Mouse (Mus musculus) adrenal gland, adult 18-20 months (tissue): Measurements from ENCODE around the gene Pde4d. TPM values are rescaled to one million over a fixed set of nuclear protein-coding genes. Genes with fewer than 3 reads are reported as not detected.

Source experiments
- DNase-seq, 2 experiments: peaks; one replicate each; pipeline ENCODE4 v3.0.0; 2021 to 2022; ENCODE audit warnings: low spot score in 2 of 2
- total RNA-seq, 2 experiments: library from RNA; stranded (reverse); gene quantifications; 1 replicate in 1 of 2; 2 replicates in 1 of 2; pipeline ENCODE4 v1.2.3; 2021

Gene Pde4d
- total RNA-seq, 2 experiments from 2014 or later: 48.5 to 81.6 TPM

GRCm38 (mm10) chr13:108554901-108555300, 105.2 kb downstream of the Pde4d start:
- no peak for DNase-seq

DNA sequence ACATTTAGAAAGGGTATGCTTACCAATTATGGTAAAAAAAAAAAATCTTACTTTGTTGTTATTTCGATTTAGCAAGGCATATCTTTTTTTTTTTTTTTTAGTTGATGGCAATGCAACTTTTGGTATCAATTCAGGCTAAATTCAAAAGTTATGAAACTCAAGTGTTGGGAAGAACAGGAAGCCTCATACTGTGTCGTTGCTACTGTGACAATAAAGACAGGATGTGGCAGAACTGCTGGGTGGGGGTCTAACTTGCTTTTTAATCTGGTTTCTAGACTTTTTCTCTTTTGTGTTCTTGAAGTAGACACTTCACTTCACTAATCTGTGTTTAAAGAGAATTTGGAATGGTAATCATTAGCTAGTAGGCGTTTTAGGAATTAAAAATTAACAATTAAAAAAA, 147.2 kb downstream of the Pde4d start:
- no peak for DNase-seq

DNA sequence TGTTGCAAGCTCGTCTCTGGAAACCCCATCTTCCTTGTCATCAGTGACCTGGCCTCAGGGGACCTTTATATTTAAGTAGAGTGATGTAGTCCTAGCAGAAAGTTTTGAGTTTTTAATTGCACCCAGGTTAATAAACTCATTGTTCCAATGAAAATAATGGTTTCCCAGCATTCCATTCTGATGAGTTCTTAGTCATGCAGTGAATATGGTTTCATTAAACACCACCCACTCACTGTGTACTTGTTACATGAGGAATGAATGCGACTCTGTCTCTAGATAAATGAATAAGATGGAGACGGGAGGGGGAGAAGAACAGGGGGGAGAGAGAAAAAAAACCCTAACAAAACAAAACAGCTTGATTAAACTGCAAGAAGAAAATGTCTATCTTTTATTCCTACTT, 148.9 kb downstream of the Pde4d start:
- no peak for DNase-seq

DNA sequence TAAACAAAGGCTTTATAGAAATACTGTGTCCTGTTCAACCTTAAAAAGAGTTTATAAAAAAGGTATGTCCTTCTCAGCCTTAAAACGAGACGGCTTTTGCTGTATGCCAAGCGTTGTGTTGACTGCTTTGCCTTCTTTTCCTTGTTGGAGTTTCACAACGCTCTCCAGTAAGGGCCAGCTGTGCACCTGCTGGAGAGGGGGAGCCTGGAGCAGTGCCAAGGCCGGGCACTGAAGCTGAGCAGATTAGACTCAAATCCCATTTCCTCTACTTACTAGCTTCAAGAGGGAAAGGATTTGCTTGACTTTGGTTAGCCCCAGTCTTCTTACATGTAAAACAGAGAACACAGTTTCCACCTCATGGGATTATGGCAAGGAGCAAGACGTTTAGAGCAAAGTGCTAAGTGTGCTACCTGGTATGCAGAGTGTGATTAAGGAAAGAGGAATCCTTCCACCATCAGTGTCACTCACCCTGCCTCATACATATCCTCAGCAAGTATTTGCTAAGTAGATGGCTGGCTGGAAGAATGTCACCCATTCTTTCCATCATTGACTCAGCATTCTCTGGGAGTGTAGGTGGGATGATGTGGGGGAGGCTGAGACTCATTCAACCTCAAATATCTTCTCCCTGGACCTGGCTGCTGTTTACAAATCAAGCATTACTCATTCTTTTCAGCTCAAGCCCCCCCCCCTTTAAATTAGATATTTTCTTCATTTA, 149.6 kb downstream of the Pde4d start:
- DNase-seq: no peak

GRCm38 (mm10) chr13:108601021-108601420, 151.3 kb downstream of the Pde4d start:
- DNase-seq: no peak

- no peak for DNase-seq
Measured at GRCm38 (mm10) chr13:108603502-108603901, 153.8 kb downstream of the Pde4d start.

DNA sequence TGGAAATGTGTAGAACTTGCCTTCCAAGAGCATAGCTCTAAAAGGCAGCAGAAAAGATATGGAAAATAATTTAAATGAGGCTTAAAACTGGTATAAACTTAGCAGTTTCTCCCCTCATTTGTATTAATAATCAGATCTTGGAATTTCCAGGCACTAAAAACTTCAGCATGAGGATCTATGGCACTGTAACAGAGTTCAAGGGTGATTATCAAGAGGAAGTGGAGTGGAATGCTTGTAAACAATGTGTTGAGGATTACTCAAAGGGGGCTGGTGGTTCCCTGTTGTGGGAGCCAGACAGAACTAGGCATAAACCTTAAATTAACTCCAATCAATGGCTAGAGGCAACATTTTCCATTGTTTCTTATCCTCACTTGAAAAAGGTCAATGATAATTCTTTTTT, 154.5 kb downstream of the Pde4d start:
- no peak for DNase-seq

DNA sequence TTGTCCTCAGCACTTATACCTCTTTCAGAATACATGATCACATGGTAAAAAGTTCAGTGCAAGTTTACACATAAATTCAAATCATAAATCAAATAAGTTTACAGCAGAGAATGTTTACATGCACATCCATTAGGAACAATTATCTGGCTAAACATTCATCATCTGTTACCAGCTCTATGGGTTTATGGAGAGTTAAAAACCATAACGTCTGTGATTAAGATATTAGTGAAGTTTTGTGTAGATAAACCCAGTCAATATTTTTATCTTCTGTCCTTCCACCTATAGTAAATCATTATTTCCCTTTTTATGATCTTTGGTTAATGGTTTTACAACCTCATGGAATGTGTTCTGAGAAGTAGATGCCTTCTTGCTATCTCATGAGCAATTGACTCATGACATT, 168.5 kb downstream of the Pde4d start:
- DNase-seq: no peak

DNA sequence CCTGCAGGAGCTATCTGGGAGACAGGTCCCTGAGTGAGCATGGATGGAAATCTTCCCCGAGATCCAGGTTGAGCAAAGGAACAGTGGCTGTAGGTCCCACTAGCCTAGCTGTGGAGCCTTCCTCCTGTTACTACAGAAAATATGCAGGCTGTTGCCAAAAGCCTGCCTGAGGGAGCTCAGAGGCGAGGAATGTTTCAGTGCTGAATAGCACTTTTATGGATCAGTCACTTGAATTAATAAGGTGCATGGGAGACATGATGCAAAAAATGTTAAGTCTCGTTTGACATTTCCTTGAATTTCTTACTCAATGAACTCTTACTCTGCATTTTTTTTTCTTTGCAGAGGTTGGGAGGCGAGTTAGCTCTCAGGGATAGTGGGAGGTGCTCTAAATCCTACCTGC, 172.9 kb downstream of the Pde4d start:
- DNase-seq: no peak

- DNase-seq: no peak
Measured at GRCm38 (mm10) chr13:108623929-108624328, 174.2 kb downstream of the Pde4d start.

- DNase-seq: no peak
Measured at GRCm38 (mm10) chr13:108626166-108626565, 176.4 kb downstream of the Pde4d start.

DNA sequence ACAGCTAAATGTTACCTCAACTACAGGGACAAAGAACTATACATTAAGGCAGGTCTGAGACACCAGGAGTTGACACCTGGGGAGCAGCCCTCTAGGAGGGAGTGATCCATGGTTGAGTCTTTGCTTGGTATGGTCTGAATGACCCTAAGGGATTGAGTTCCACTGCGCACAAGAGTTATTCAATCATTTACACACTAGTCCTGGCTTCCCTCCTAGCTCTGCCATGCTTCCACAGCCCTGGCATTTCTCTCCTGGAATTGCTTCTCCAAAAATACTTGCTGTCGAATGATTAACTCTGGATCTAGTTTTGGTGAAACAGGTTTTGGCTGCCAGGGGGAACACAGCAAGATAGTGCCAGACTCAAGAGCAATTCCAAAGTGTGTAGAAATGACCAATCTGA, 178.8 kb downstream of the Pde4d start:
- DNase-seq: no peak

GRCm38 (mm10) chr13:108630576-108630975, 180.8 kb downstream of the Pde4d start:
- no peak for DNase-seq

DNA sequence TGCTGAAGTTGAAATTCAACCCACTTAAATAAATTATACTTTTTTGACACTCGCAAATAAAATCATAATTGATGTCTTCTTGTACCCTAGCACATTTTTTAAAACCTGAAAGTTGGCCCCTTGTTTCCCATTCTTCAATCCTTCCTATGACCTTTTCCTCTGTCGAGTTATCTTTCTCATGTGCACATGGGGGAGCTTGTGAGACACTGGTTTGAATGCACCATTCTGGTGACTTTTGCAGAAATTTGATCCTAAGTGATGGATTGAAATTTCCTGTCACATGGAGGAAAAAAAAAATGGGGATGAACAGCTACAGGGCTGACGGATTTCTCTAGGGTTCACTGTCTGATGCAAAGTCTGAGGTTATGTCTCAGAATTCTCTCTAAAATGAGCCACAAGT, 181.5 kb downstream of the Pde4d start:
- DNase-seq: no peak

GRCm38 (mm10) chr13:108636526-108636925, 186.8 kb downstream of the Pde4d start:
- no peak for DNase-seq

GRCm38 (mm10) chr13:108642259-108642658, 192.5 kb downstream of the Pde4d start:
- no peak for DNase-seq

DNA sequence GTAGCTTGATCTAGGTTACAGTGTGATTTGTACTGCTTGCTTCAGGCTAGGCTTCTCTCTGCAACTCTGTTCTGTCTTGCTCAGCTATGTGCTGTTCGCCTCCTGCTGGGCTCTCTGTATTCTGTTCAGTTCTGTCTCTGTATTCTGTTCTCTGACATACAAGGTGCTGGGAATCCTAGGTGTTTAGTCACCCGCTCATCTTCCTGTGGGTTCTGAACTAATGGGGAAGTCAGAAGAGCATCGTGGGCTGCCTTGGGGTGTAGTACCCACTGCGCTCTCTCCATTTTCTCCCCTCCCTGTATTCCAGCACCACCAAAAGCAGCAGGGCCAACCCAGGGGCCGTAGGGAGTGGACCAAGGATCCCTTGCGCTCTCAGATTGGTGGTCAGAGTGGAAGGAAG, 197.1 kb downstream of the Pde4d start:
- no peak for DNase-seq

GRCm38 (mm10) chr13:108647239-108647638, 197.5 kb downstream of the Pde4d start:
- no peak for DNase-seq

GRCm38 (mm10) chr13:108654026-108654723, 204.4 kb downstream of the Pde4d start:
- no peak for DNase-seq

- no peak for DNase-seq
Measured at GRCm38 (mm10) chr13:108666579-108666978, 216.8 kb downstream of the Pde4d start.

DNA sequence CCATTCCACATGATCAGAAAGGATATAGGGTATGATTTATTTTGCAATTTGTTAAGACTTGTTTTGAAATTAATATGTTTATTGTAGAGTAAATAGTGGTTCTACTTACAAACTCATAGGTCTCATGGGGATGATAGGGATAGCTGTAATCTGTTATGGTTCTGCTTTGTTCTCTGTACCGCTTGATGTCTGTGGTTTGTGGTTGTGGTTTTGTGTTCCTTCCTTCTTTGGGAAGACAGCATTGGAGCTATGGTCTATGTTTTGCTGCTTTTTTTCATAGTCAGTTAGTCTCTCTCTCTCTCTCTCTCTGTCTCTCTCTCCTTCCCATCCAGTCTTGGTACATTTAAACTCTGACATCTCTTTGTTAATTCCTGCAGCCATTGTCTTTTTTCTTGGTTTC, 217.3 kb downstream of the Pde4d start:
- DNase-seq: no peak

- DNase-seq: no peak
Measured at GRCm38 (mm10) chr13:108677056-108677455, 227.3 kb downstream of the Pde4d start.

DNA sequence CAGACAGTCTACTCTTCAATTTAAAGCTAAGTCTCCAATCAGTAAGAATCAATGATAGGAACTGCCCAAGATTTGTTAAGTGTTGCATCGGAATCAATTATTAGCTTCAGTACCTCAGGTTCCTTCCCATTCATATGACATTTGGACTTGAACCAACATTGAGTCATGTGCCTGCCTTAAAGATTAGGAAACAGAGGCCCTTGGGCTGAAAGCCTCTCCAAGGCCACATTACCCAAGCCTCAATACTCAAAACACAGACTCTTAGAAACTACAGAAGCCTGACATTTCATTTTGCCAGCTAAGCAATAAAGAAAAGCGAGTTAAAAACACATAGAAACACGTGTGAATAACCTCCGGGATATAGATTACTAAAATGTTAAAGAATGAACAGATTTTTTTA, 233.3 kb downstream of the Pde4d start:
- DNase-seq: no peak
